ENCODE assay signal across 27 mouse cellular contexts in genomic region chr13:29926168-29926567, GRCm38 (mm10). TPM values are rescaled to one million over a fixed set of nuclear protein-coding genes. Genes with fewer than 3 reads are reported as not detected.
A peak's percentile ranks its signal among the peaks of the same experiment; 100 is the strongest.
DNase-seq lines count a peak whose midpoint lies in the region; ATAC-seq and TF ChIP-seq lines count a peak whose summit lies in the region.
"Had no signal": no experiment of that assay in that cellular context is flagged by ENCODE, and none has a peak within 500 bp of the region (broad histone marks: within the 10 kb centered on the region; RNA-seq: fewer than 3 reads in every experiment).

No protein-coding gene starts in this region.

- no peaks in the 10 kb centered on the region for H3K27me3 ChIP-seq in lung, embryonic 14.5 days (ENCODE audit: insufficient read depth, low read length)
- H3K27me3 ChIP-seq in midbrain, postnatal 0 days (ENCODE audit: insufficient read depth, low read length): no peaks in the 10 kb centered on the region
- H3K27me3 ChIP-seq in midbrain, embryonic 15.5 days (replicated peaks): no peaks in the 10 kb centered on the region
- H3K27me3 ChIP-seq: embryonic facial prominence, embryonic 13.5 days; intestine, embryonic 15.5 days; liver, embryonic 12.5 days had no signal

- 0 out of 2 replicates have a peak overlapping the region, but pooled peaks have one; percentile 8 for H3K27ac ChIP-seq in lung, embryonic 14.5 days (ENCODE audit: low read depth)
- no peak overlapping the region for H3K27ac ChIP-seq in midbrain, postnatal 0 days (ENCODE audit: low read depth, low read length)
- H3K27ac ChIP-seq in midbrain, embryonic 15.5 days: no peak overlapping the region
- H3K27ac ChIP-seq: embryonic facial prominence, embryonic 13.5 days; forebrain, embryonic 10.5 days; gastrocnemius, adult 2 months; hindbrain, embryonic 10.5 days; intestine, embryonic 15.5 days; liver, embryonic 12.5 days had no signal

- no peak overlapping the region for H3K9ac ChIP-seq in lung, embryonic 14.5 days
- no peak overlapping the region for H3K9ac ChIP-seq in midbrain, postnatal 0 days (replicated peaks; ENCODE audit: low read length, poor library complexity, severe bottlenecking)
- H3K9ac ChIP-seq in midbrain, embryonic 15.5 days: no peak overlapping the region
- H3K9ac ChIP-seq: embryonic facial prominence, embryonic 13.5 days; intestine, embryonic 15.5 days; liver, embryonic 12.5 days; liver, postnatal 0 days had no signal

- no peaks in the 10 kb centered on the region for H3K9me3 ChIP-seq in lung, embryonic 14.5 days (ENCODE audit: low read depth, low read length)
- H3K9me3 ChIP-seq in midbrain, postnatal 0 days (ENCODE audit: low read length): no peaks in the 10 kb centered on the region
- H3K9me3 ChIP-seq in midbrain, embryonic 15.5 days: no peaks in the 10 kb centered on the region
- H3K9me3 ChIP-seq: embryonic facial prominence, embryonic 13.5 days; forebrain, embryonic 10.5 days; hindbrain, embryonic 10.5 days; intestine, embryonic 15.5 days; liver, embryonic 12.5 days had no signal

- H3K36me3 ChIP-seq in lung, embryonic 14.5 days (ENCODE audit: insufficient read depth): 0 out of 2 replicates have a peak, but pooled peaks cover 5% of the 10 kb centered on the region
- no peaks in the 10 kb centered on the region for H3K36me3 ChIP-seq in midbrain, postnatal 0 days (ENCODE audit: insufficient read depth, low read length)
- H3K36me3 ChIP-seq in midbrain, embryonic 15.5 days (replicated peaks): no peaks in the 10 kb centered on the region
- H3K36me3 ChIP-seq: embryonic facial prominence, embryonic 13.5 days had no signal

- WGBS in lung, embryonic 14.5 days: 62% methylated on average over 3 of the region's 3 CpGs
- 18% methylated on average over 3 of the region's 3 CpGs for WGBS in midbrain, postnatal 0 days
- 38% methylated on average over 3 of the region's 3 CpGs for WGBS in midbrain, embryonic 15.5 days

- no peaks in the 10 kb centered on the region for H3K4me1 ChIP-seq in lung, embryonic 14.5 days (ENCODE audit: insufficient read depth)
- H3K4me1 ChIP-seq in midbrain, postnatal 0 days (ENCODE audit: insufficient read depth, low read length): no peaks in the 10 kb centered on the region
- no peaks in the 10 kb centered on the region for H3K4me1 ChIP-seq in midbrain, embryonic 15.5 days
- H3K4me1 ChIP-seq: embryonic facial prominence, embryonic 13.5 days; forebrain, embryonic 10.5 days; intestine, embryonic 15.5 days had no signal

- H3K4me3 ChIP-seq in lung, embryonic 14.5 days (ENCODE audit: low read depth, low read length): no peak overlapping the region
- no peak overlapping the region for H3K4me3 ChIP-seq in midbrain, postnatal 0 days (ENCODE audit: low read depth, low read length)
- H3K4me3 ChIP-seq in midbrain, embryonic 15.5 days: no peak overlapping the region
- H3K4me3 ChIP-seq: embryonic facial prominence, embryonic 13.5 days; forebrain, embryonic 10.5 days; gastrocnemius, adult 2 months; hindbrain, embryonic 10.5 days; intestine, embryonic 15.5 days; liver, embryonic 12.5 days had no signal

- intact Hi-C loops in heart, postnatal 10 days (cut with DNase I): loop anchor here (5.0 kb wide), 1 partner anchor 56 kb away; no protein-coding TSS in a partner anchor

- no peak for ATAC-seq in lung, embryonic 14.5 days (ENCODE audit: insufficient read depth)
- ATAC-seq in midbrain, postnatal 0 days (ENCODE audit: low FRiP score): peak; percentile 38; the same call in 1 of the 2 replicates
- no peak for ATAC-seq in midbrain, embryonic 15.5 days (replicated peaks)
- ATAC-seq: CD4-positive, CD25-positive, alpha-beta regulatory T cell, adult 4 months; forebrain, embryonic 16.5 days; hindbrain, embryonic 16.5 days; intestine, embryonic 15.5 days; liver, embryonic 12.5 days; liver, postnatal 0 days had no signal

- no peak for TF ChIP-seq CTCF in lung, embryonic 14.5 days (IDR thresholded peaks at IDR 0.05; ENCODE audit: low read depth)
- TF ChIP-seq CTCF in midbrain, postnatal 0 days (IDR thresholded peaks at IDR 0.05): no peak

- no peak overlapping the region for H3K4me2 ChIP-seq in lung, embryonic 14.5 days
- no peak overlapping the region for H3K4me2 ChIP-seq in midbrain, postnatal 0 days (ENCODE audit: low read depth, low read length, poor library complexity, severe bottlenecking)
- H3K4me2 ChIP-seq in midbrain, embryonic 15.5 days: no peak overlapping the region
- H3K4me2 ChIP-seq: embryonic facial prominence, embryonic 13.5 days; intestine, embryonic 15.5 days; liver, embryonic 12.5 days had no signal

- peak; percentile 10 for DNase-seq in heart, postnatal 10 days
- no peak for DNase-seq in heart, adult 11 months
- no peak for DNase-seq in lung, embryonic 14.5 days
- no peak for DNase-seq in lung, postnatal 14 days
- no peak for DNase-seq in midbrain, postnatal 0 days (ENCODE audit: low spot score)
- no peak for DNase-seq in right cerebral cortex, postnatal 4 days
- DNase-seq: adrenal gland, postnatal 25 days; cerebellum, adult 18-20 months; cerebellum, postnatal 10 days; gastrocnemius, adult 2 months; gastrocnemius, postnatal 36 days; heart, postnatal 14 days; kidney, adult 8-10 months; layer of hippocampus, postnatal 36 days; left cerebral cortex, postnatal 4 days; liver, postnatal 0 days; thymus, adult 2 months; thymus, postnatal 36 days had no signal

RNA-seq across cellular contexts. Expression of gene E2f3, which starts 59.7 kb away (rescaled TPM):
- total RNA-seq in heart, postnatal 10 days (2021): 10 to 100 TPM; 12.0 to 13.4 TPM
- 17.6 and 18.3 TPM in 2 replicates for polyA plus RNA-seq in lung, embryonic 14.5 days (2014; fragmentation: Nextera tagmentation; extraction: Ambion mirVana)
- total RNA-seq in midbrain, postnatal 0 days (2014; rRNA removed): 8.7 and 9.2 TPM in 2 replicates
- polyA plus RNA-seq in midbrain, postnatal 0 days (2015; fragmentation: Nextera tagmentation; extraction: Ambion mirVana): 2.9 and 3.3 TPM in 2 replicates
- polyA plus RNA-seq in midbrain, embryonic 15.5 days (2015; fragmentation: Nextera tagmentation; extraction: Ambion mirVana): 4.7 and 4.9 TPM in 2 replicates

Comparison
In these comparisons a context has a peak if more than half of its experiments do, and no peak if none do; other contexts are left out.
1. DNase-seq: peak in heart, postnatal 10 days (2 of 2); none in heart, adult 11 months (single experiment), lung, embryonic 14.5 days (single experiment), lung, postnatal 14 days (single experiment), midbrain, postnatal 0 days (single experiment) and right cerebral cortex, postnatal 4 days (single experiment).